Mouse (Mus musculus) hindbrain, embryonic 15.5 days (tissue): Measurements from ENCODE around the gene Npnt. TPM values are rescaled to one million over a fixed set of nuclear protein-coding genes. Genes with fewer than 3 reads are reported as not detected.
A peak's percentile ranks its signal among the peaks of the same experiment; 100 is the strongest.

Experiments used
- ATAC-seq: fragments of 200-750 bp; cut with Nextera tagmentation; 2 replicates; pipeline ENCODE4 v1.8.0; 2017; ENCODE audit warnings: low read depth, moderate number of reproducible peaks, moderate TSS enrichment; ENCODE audit not compliant: low FRiP score
- H3K27ac ChIP-seq: fragments of 300-500 bp; sonication (generic); replicated peaks from 2 replicates; pipeline ENCODE4 v1.5.1; 2015; ENCODE audit warnings: mild to moderate bottlenecking, inconsistent platforms
- H3K27me3 ChIP-seq: fragments of 300-500 bp; sonication (generic); 2 replicates; pipeline ENCODE4 v1.6.1; 2015; ENCODE audit warnings: control low read depth, inconsistent platforms
- H3K36me3 ChIP-seq: fragments of 300-500 bp; sonication (generic); 2 replicates; pipeline ENCODE4 v1.6.1; 2015; ENCODE audit warnings: control low read depth, inconsistent platforms
- H3K4me1 ChIP-seq: fragments of 300-500 bp; sonication (generic); replicated peaks from 2 replicates; pipeline ENCODE4 v1.6.1; 2015; ENCODE audit warnings: control low read depth, inconsistent platforms
- H3K4me2 ChIP-seq: fragments of 300-500 bp; sonication (generic); 2 replicates; pipeline ENCODE4 v1.6.1; 2015; ENCODE audit warnings: moderate library complexity, mild to moderate bottlenecking, inconsistent platforms
- H3K4me3 ChIP-seq: fragments of 300-500 bp; sonication (generic); 2 replicates; pipeline ENCODE4 v1.5.1; 2015; ENCODE audit warnings: mild to moderate bottlenecking, inconsistent platforms
- H3K9ac ChIP-seq: fragments of 300-500 bp; sonication (generic); 2 replicates; pipeline ENCODE4 v1.6.1; 2015; ENCODE audit warnings: inconsistent platforms
- H3K9me3 ChIP-seq: fragments of 300-500 bp; sonication (generic); 2 replicates; pipeline ENCODE4 v1.6.1; 2016; ENCODE audit warnings: control low read depth, inconsistent platforms
- WGBS: fragments of 180-500 bp; shearing (Covaris S2); methylation state at CpG from one replicate; pipeline ENCODE4 v1.1.7; 2015; 5-methylcytosine and 5-hydroxymethylcytosine counted together
- polyA plus RNA-seq: library from polyadenylated mRNA; unstranded; fragments of >200 nt; fragmentation: Nextera tagmentation; extraction: Ambion mirVana; gene quantifications from 2 replicates; pipeline ENCODE4 v1.2.1, GENCODE M21; 2015

The Npnt gene
- polyA plus RNA-seq, 1 experiment from 2014 or later: 28.4 TPM

- no peaks in the 10 kb centered on the region for H3K36me3 ChIP-seq
- no peak for ATAC-seq
- no peaks in the 10 kb centered on the region for H3K27me3 ChIP-seq
- no peak overlapping the region for H3K4me3 ChIP-seq
- H3K9me3 ChIP-seq: no peaks in the 10 kb centered on the region
- no peak overlapping the region for H3K4me2 ChIP-seq
- no peak overlapping the region for H3K9ac ChIP-seq
- 89% methylated on average over 8 of the region's 8 CpGs for WGBS
- 0 out of 2 replicates have a peak, but pooled peaks cover 5% of the 10 kb centered on the region for H3K4me1 ChIP-seq
- H3K27ac ChIP-seq: no peak overlapping the region
Measured at GRCm38 (mm10) chr3:132864986-132865385, 85.1 kb downstream of the Npnt start.

- 76% methylated on average over 14 of the region's 14 CpGs for WGBS
- Histone ChIP-seq H3K9me3 (no peaks in the 10 kb centered on the region), H3K4me1 (0 out of 2 replicates have a peak, but pooled peaks cover 5% of the 10 kb centered on the region), H3K4me2 (no peak overlapping the region), H3K27ac (no peak overlapping the region), H3K27me3 (no peaks in the 10 kb centered on the region), H3K4me3 (no peak overlapping the region), H3K36me3 (no peaks in the 10 kb centered on the region), H3K9ac (no peak overlapping the region)
- ATAC-seq: no peak
Measured at GRCm38 (mm10) chr3:132864329-132864919, 85.7 kb downstream of the Npnt start.

- Histone ChIP-seq H3K27me3 (no peaks in the 10 kb centered on the region), H3K36me3 (no peaks in the 10 kb centered on the region), H3K9me3 (no peaks in the 10 kb centered on the region), H3K9ac (no peak overlapping the region), H3K27ac (no peak overlapping the region), H3K4me2 (no peak overlapping the region), H3K4me1 (0 out of 2 replicates have a peak, but pooled peaks cover 3% of the 10 kb centered on the region), H3K4me3 (no peak overlapping the region)
- no peak for ATAC-seq
- 76% methylated on average over 13 of the region's 13 CpGs for WGBS
Measured at GRCm38 (mm10) chr3:132863843-132864242, 86.2 kb downstream of the Npnt start.

GRCm38 (mm10) chr3:132860796-132861195 lies 89.3 kb downstream of the Npnt start:
- H3K36me3 ChIP-seq: no peaks in the 10 kb centered on the region
- no peak overlapping the region for H3K9ac ChIP-seq
- no peak for ATAC-seq
- no peaks in the 10 kb centered on the region for H3K27me3 ChIP-seq
- no peaks in the 10 kb centered on the region for H3K4me1 ChIP-seq
- H3K27ac ChIP-seq: no peak overlapping the region
- 83% methylated on average over 8 of the region's 8 CpGs for WGBS
- no peaks in the 10 kb centered on the region for H3K9me3 ChIP-seq
- no peak overlapping the region for H3K4me3 ChIP-seq
- no peak overlapping the region for H3K4me2 ChIP-seq

GRCm38 (mm10) chr3:132859573-132859972 lies 90.5 kb downstream of the Npnt start:
- Histone ChIP-seq H3K27ac (no peak overlapping the region), H3K4me3 (no peak overlapping the region), H3K9me3 (no peaks in the 10 kb centered on the region), H3K36me3 (no peaks in the 10 kb centered on the region), H3K27me3 (no peaks in the 10 kb centered on the region), H3K4me1 (no peaks in the 10 kb centered on the region), H3K4me2 (no peak overlapping the region), H3K9ac (no peak overlapping the region)
- no peak for ATAC-seq
- WGBS: 89% methylated on average over 7 of the region's 7 CpGs

GRCm38 (mm10) chr3:132858849-132859248 lies 91.2 kb downstream of the Npnt start:
- peak; percentile 60 for ATAC-seq
- WGBS: 61% methylated on average over 11 of the region's 11 CpGs
- Histone ChIP-seq H3K36me3 (no peaks in the 10 kb centered on the region), H3K4me3 (no peak overlapping the region), H3K27ac (no peak overlapping the region), H3K4me2 (no peak overlapping the region), H3K9me3 (no peaks in the 10 kb centered on the region), H3K27me3 (no peaks in the 10 kb centered on the region), H3K9ac (no peak overlapping the region), H3K4me1 (no peaks in the 10 kb centered on the region)

- no peaks in the 10 kb centered on the region for H3K36me3 ChIP-seq
- no peak overlapping the region for H3K4me3 ChIP-seq
- no peak overlapping the region for H3K27ac ChIP-seq
- H3K9me3 ChIP-seq: no peaks in the 10 kb centered on the region
- ATAC-seq: no peak
- no peak overlapping the region for H3K9ac ChIP-seq
- no peaks in the 10 kb centered on the region for H3K27me3 ChIP-seq
- H3K4me2 ChIP-seq: no peak overlapping the region
- 0 out of 2 replicates have a peak, but pooled peaks cover 5% of the 10 kb centered on the region for H3K4me1 ChIP-seq
- 74% methylated on average over 6 of the region's 6 CpGs for WGBS
Measured at GRCm38 (mm10) chr3:132856651-132857050, 93.4 kb downstream of the Npnt start.

GRCm38 (mm10) chr3:132855458-132856212 lies 94.5 kb downstream of the Npnt start:
- H3K4me3 ChIP-seq: no peak overlapping the region
- H3K27me3 ChIP-seq: no peaks in the 10 kb centered on the region
- WGBS: 72% methylated on average over 9 of the region's 9 CpGs
- H3K9ac ChIP-seq: no peak overlapping the region
- H3K27ac ChIP-seq: no peak overlapping the region
- H3K9me3 ChIP-seq: no peaks in the 10 kb centered on the region
- H3K36me3 ChIP-seq: no peaks in the 10 kb centered on the region
- H3K4me1 ChIP-seq: 0 out of 2 replicates have a peak, but pooled peaks cover 5% of the 10 kb centered on the region
- no peak overlapping the region for H3K4me2 ChIP-seq
- no peak for ATAC-seq

GRCm38 (mm10) chr3:132854271-132854670 lies 95.8 kb downstream of the Npnt start:
- H3K27me3 ChIP-seq: no peaks in the 10 kb centered on the region
- WGBS: 79% methylated on average over 9 of the region's 9 CpGs
- H3K36me3 ChIP-seq: no peaks in the 10 kb centered on the region
- no peak overlapping the region for H3K4me2 ChIP-seq
- H3K4me1 ChIP-seq: 0 out of 2 replicates have a peak, but pooled peaks cover 5% of the 10 kb centered on the region
- H3K4me3 ChIP-seq: no peak overlapping the region
- ATAC-seq: no peak
- H3K27ac ChIP-seq: no peak overlapping the region
- no peaks in the 10 kb centered on the region for H3K9me3 ChIP-seq
- no peak overlapping the region for H3K9ac ChIP-seq

GRCm38 (mm10) chr3:132851841-132852728 lies 98.0 kb downstream of the Npnt start:
- H3K9ac ChIP-seq: no peak overlapping the region
- H3K4me2 ChIP-seq: no peak overlapping the region
- WGBS: 72% methylated on average over 28 of the region's 28 CpGs
- no peaks in the 10 kb centered on the region for H3K27me3 ChIP-seq
- H3K36me3 ChIP-seq: no peaks in the 10 kb centered on the region
- peak; percentile 52; the same call in 1 of the 2 replicates for ATAC-seq
- H3K9me3 ChIP-seq: no peaks in the 10 kb centered on the region
- H3K4me3 ChIP-seq: no peak overlapping the region
- H3K4me1 ChIP-seq: 0 out of 2 replicates have a peak, but pooled peaks cover 5% of the 10 kb centered on the region
- no peak overlapping the region for H3K27ac ChIP-seq

- Histone ChIP-seq H3K27ac (no peak overlapping the region), H3K36me3 (no peaks in the 10 kb centered on the region), H3K9ac (no peak overlapping the region), H3K9me3 (no peaks in the 10 kb centered on the region), H3K4me1 (0 out of 2 replicates have a peak, but pooled peaks cover 5% of the 10 kb centered on the region), H3K4me3 (no peak overlapping the region), H3K27me3 (no peaks in the 10 kb centered on the region), H3K4me2 (no peak overlapping the region)
- ATAC-seq: no peak
- 54% methylated on average over 1 of the region's 1 CpGs for WGBS
Measured at GRCm38 (mm10) chr3:132851417-132851816, 98.7 kb downstream of the Npnt start.

- H3K4me1 ChIP-seq: 0 out of 2 replicates have a peak, but pooled peaks cover 5% of the 10 kb centered on the region
- WGBS: 87% methylated on average over 2 of the region's 2 CpGs
- no peak overlapping the region for H3K4me2 ChIP-seq
- no peak overlapping the region for H3K27ac ChIP-seq
- H3K9me3 ChIP-seq: no peaks in the 10 kb centered on the region
- no peak overlapping the region for H3K4me3 ChIP-seq
- no peak for ATAC-seq
- no peaks in the 10 kb centered on the region for H3K27me3 ChIP-seq
- no peak overlapping the region for H3K9ac ChIP-seq
- H3K36me3 ChIP-seq: no peaks in the 10 kb centered on the region
Measured at GRCm38 (mm10) chr3:132850431-132850830, 99.7 kb downstream of the Npnt start.
